Mouse (Mus musculus) E14TG2a.4 (cell line): ENCODE measurements at regions not wholly inside any gene's neighbourhood (a gene's known extent, or its start where the extent isn't known, plus 50 kb on each side); places are given as distances from the start of the nearest gene placed in this dataset.

Experiments used
- CTCF ChIP-seq: conservative IDR thresholded peaks from 2 replicates; pipeline ENCODE4 v1.5.1; 2014; ENCODE audit warnings: low read length
- NANOG ChIP-seq: IDR thresholded peaks from 2 replicates; pipeline ENCODE4 v1.6.1; 2014; ENCODE audit warnings: borderline replicate concordance, low read length, mixed read lengths
- POU5F1 ChIP-seq: IDR thresholded peaks from 2 replicates; pipeline ENCODE4 v1.6.1; 2014; ENCODE audit warnings: low read length, borderline replicate concordance

DNA sequence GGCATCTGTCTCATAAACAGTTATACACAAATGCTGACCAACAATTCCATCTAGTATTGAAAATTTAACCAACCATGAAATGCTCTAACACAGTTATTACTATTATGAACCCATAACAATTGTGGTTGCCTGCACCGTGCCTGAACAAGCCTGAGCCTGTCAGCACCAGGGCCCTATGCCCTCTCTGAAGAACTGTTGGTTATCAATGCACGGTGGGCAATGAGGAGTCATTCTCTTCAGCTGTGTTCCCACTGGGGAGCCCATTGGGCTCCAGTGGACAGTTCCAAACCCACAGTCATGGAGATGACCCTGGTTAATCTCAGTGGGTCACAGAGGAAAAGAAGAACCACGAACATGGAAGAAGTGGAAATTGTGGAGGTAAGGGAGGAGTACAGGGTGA, 126.5 kb upstream of the Nr5a2 start:
- no peak for TF ChIP-seq CTCF
- TF ChIP-seq NANOG = no peak
- TF ChIP-seq POU5F1 = no peak
